Mouse (Mus musculus) neural tube, embryonic 12.5 days (tissue): Measurements from ENCODE around the gene Patl2. TPM values are rescaled to one million over a fixed set of nuclear protein-coding genes. Genes with fewer than 3 reads are reported as not detected.

ENCODE experiments used
- ATAC-seq: fragments of 200-750 bp; cut with Nextera tagmentation; 2 replicates; pipeline ENCODE4 v1.8.0; 2017; ENCODE audit warnings: low read depth, mild to moderate bottlenecking, moderate TSS enrichment, moderate library complexity; ENCODE audit not compliant: low FRiP score
- H3K27ac ChIP-seq: fragments of 300-500 bp; sonication (generic); 2 replicates; pipeline ENCODE4 v1.5.1; 2016
- H3K27me3 ChIP-seq: fragments of 300-500 bp; sonication (generic); replicated peaks from 2 replicates; pipeline ENCODE4 v1.6.1; 2016; ENCODE audit warnings: mild to moderate bottlenecking
- H3K36me3 ChIP-seq: fragments of 300-500 bp; sonication (generic); 2 replicates; pipeline ENCODE4 v1.6.1; 2016; ENCODE audit warnings: mild to moderate bottlenecking
- H3K4me1 ChIP-seq: fragments of 300-500 bp; sonication (generic); 2 replicates; pipeline ENCODE4 v1.6.1; 2016
- H3K4me2 ChIP-seq: fragments of 300-500 bp; sonication (generic); replicated peaks from 2 replicates; pipeline ENCODE4 v1.6.1; 2016; ENCODE audit warnings: mild to moderate bottlenecking
- H3K4me3 ChIP-seq: fragments of 300-500 bp; sonication (generic); 2 replicates; pipeline ENCODE4 v1.5.1; 2016
- H3K9ac ChIP-seq: fragments of 300-500 bp; sonication (generic); 2 replicates; pipeline ENCODE4 v1.6.1; 2016; ENCODE audit warnings: mild to moderate bottlenecking
- H3K9me3 ChIP-seq: fragments of 300-500 bp; sonication (generic); 2 replicates; pipeline ENCODE4 v1.6.1; 2016; ENCODE audit warnings: mild to moderate bottlenecking
- WGBS: fragments of 180-500 bp; shearing (Covaris S2); methylation state at CpG from one replicate; pipeline ENCODE4 v1.1.7; 2016; 5-methylcytosine and 5-hydroxymethylcytosine counted together
- polyA plus RNA-seq: library from polyadenylated mRNA; unstranded; fragments of >200 nt; fragmentation: Nextera tagmentation; extraction: Ambion mirVana; gene quantifications from 2 replicates; pipeline ENCODE4 v1.2.1, GENCODE M21; 2016

Patl2 gene
- polyA plus RNA-seq, 1 experiment from 2014 or later, result not detected

GRCm38 (mm10) chr2:122163430-122164195, 22.4 kb downstream of the Patl2 start:
- H3K4me2 ChIP-seq, result no peak overlapping the region
- H3K27me3 ChIP-seq, result no peaks in the 10 kb centered on the region
- H3K4me1 ChIP-seq, result no peaks in the 10 kb centered on the region
- no peaks in the 10 kb centered on the region for H3K36me3 ChIP-seq
- no peak for ATAC-seq
- no peak overlapping the region for H3K4me3 ChIP-seq
- no peak overlapping the region for H3K9ac ChIP-seq
- no peak overlapping the region for H3K27ac ChIP-seq
- WGBS, result 81% methylated on average over 13 of the region's 13 CpGs
- H3K9me3 ChIP-seq, result no peaks in the 10 kb centered on the region

- 75% methylated on average over 2 of the region's 2 CpGs for WGBS
- ATAC-seq, result no peak
Observed at GRCm38 (mm10) chr2:122162529-122162928, 23.5 kb downstream of the Patl2 start.

DNA sequence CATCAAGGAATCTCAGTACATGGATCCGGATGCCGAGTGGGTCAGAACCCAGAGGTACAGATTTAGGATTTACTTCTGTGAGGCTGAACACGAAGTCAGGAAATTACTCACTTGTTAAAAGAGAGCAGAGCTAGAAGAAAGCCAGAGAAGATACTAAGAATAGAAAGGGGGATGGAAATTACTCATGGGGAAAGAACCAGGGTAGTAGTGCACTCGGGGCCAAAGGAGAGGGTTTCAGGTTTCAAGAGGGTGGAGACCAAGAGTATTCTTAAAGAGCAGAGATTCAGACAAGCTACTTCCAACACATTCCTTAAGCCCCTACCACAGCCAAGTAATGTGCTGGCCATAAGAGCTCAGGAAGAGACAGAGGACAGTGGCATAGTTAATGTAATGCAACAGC, 24.4 kb downstream of the Patl2 start:
- Histone ChIP-seq H3K4me2 (no peak overlapping the region), H3K4me3 (no peak overlapping the region), H3K27ac (no peak overlapping the region), H3K27me3 (no peaks in the 10 kb centered on the region), H3K4me1 (no peaks in the 10 kb centered on the region), H3K36me3 (no peaks in the 10 kb centered on the region), H3K9ac (no peak overlapping the region), H3K9me3 (no peaks in the 10 kb centered on the region)
- WGBS, result 40% methylated on average over 4 of the region's 4 CpGs
- no peak for ATAC-seq

More at GRCm38 (mm10) chr2:122162529-122162928, 23.5 kb downstream of the Patl2 start:
- no peaks in the 10 kb centered on the region for H3K27me3 ChIP-seq
- H3K9ac ChIP-seq, result no peak overlapping the region
- H3K36me3 ChIP-seq, result no peaks in the 10 kb centered on the region
- H3K4me1 ChIP-seq, result no peaks in the 10 kb centered on the region
- H3K27ac ChIP-seq, result no peak overlapping the region
- H3K4me2 ChIP-seq, result no peak overlapping the region
- H3K9me3 ChIP-seq, result no peaks in the 10 kb centered on the region
- H3K4me3 ChIP-seq, result no peak overlapping the region

DNA sequence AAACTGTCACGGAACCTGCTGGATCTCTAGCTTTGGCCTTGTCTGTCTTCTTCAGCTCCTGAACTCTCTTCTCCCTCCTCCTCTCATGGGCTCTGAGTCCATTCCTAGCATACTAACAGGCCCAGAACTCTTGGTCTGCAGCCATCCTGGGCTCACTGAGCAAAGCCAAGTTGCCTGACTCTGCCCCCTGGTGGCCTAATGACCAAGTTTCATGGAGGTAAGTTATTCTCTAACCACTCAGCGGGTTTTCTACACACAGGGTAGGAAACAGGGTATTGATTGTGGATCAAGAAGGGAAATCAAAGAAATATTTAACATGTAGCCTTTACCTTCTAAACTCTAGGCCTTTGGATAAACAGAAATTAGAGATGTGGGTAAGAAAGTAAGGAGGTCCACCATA, 25.3 kb downstream of the Patl2 start, which contains the start of gene Trim69:
Gene Trim69, plus strand, starts transcription at position 21 of the 400 bp plus-strand sequence.
- peak; percentile 44; the same call in 1 of the 2 replicates for ATAC-seq
- no peak within 1 kb of the TSS for H3K4me2 ChIP-seq
- no peaks in the 10 kb centered on the region for H3K27me3 ChIP-seq
- no peaks in the 10 kb centered on the region for H3K9me3 ChIP-seq
- H3K36me3 ChIP-seq, result no peaks in the 10 kb centered on the region
- 32% methylated on average over 2 of the region's 2 CpGs for WGBS
- no peak within 1 kb of the TSS for H3K4me3 ChIP-seq
- H3K4me1 ChIP-seq, result no peaks in the 10 kb centered on the region
- no peak within 1 kb of the TSS for H3K27ac ChIP-seq
- H3K9ac ChIP-seq, result no peak within 1 kb of the TSS

- no peaks in the 10 kb centered on the region for H3K27me3 ChIP-seq
- no peak overlapping the region for H3K4me2 ChIP-seq
- no peak overlapping the region for H3K27ac ChIP-seq
- 0 out of 2 replicates have a peak, but pooled peaks cover 3% of the 10 kb centered on the region for H3K36me3 ChIP-seq
- H3K4me3 ChIP-seq, result no peak overlapping the region
- no peaks in the 10 kb centered on the region for H3K4me1 ChIP-seq
- 89% methylated on average over 6 of the region's 6 CpGs for WGBS
- no peak overlapping the region for H3K9ac ChIP-seq
- no peaks in the 10 kb centered on the region for H3K9me3 ChIP-seq
- no peak for ATAC-seq
Observed at GRCm38 (mm10) chr2:122159667-122160066, 26.3 kb downstream of the Patl2 start.

- Histone ChIP-seq H3K4me1 (no peaks in the 10 kb centered on the region), H3K27ac (no peak overlapping the region), H3K9ac (no peak overlapping the region), H3K9me3 (no peaks in the 10 kb centered on the region), H3K27me3 (no peaks in the 10 kb centered on the region), H3K4me3 (no peak overlapping the region), H3K4me2 (no peak overlapping the region), H3K36me3 (0 out of 2 replicates have a peak, but pooled peaks cover 3% of the 10 kb centered on the region)
- no peak for ATAC-seq
- 78% methylated on average over 6 of the region's 6 CpGs for WGBS
Observed at GRCm38 (mm10) chr2:122158362-122158802, 27.6 kb downstream of the Patl2 start.

GRCm38 (mm10) chr2:122157561-122157960, 28.4 kb downstream of the Patl2 start:
- Histone ChIP-seq H3K27ac (no peak overlapping the region), H3K4me1 (no peaks in the 10 kb centered on the region), H3K9ac (no peak overlapping the region), H3K4me3 (no peak overlapping the region), H3K36me3 (0 out of 2 replicates have a peak, but pooled peaks cover 3% of the 10 kb centered on the region), H3K4me2 (no peak overlapping the region), H3K9me3 (no peaks in the 10 kb centered on the region), H3K27me3 (no peaks in the 10 kb centered on the region)
- ATAC-seq, result no peak

DNA sequence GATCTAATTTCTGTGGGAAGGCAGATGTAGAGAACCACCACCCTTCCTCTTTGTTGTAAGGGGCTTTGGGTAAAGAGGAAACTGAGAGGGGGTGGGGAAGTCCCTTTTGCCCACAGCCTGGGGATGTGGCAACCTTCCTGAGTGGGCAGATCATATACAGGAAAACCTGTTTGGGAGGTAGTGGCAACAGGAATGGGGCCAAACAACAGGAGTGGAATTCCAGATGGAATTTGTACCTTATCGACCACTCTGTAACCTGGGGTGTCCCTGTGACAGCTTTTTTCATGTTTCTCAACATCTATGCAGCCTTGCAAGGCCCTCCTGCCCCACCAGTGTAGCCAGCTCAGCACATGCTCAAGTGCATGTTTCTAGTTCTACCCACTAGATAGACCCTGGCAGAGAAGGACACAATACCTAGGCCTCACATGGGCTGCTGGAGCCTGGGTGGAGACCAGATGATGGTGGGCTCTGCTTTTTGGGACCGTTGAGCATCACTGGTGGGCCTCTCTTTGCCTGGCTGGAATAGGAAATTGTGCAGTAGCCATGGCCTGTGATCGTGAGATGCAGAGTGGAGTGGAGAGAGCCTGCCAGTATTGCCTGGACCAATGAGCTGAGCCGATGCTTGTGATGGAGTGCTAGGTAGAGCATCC, 29.8 kb downstream of the Patl2 start:
- no peak overlapping the region for H3K4me3 ChIP-seq
- no peaks in the 10 kb centered on the region for H3K4me1 ChIP-seq
- no peak overlapping the region for H3K27ac ChIP-seq
- no peak overlapping the region for H3K4me2 ChIP-seq
- no peak overlapping the region for H3K9ac ChIP-seq
- ATAC-seq, result no peak
- WGBS, result 91% methylated on average over 4 of the region's 4 CpGs
- H3K36me3 ChIP-seq, result 0 out of 2 replicates have a peak, but pooled peaks cover 3% of the 10 kb centered on the region
- no peaks in the 10 kb centered on the region for H3K27me3 ChIP-seq
- no peaks in the 10 kb centered on the region for H3K9me3 ChIP-seq

DNA sequence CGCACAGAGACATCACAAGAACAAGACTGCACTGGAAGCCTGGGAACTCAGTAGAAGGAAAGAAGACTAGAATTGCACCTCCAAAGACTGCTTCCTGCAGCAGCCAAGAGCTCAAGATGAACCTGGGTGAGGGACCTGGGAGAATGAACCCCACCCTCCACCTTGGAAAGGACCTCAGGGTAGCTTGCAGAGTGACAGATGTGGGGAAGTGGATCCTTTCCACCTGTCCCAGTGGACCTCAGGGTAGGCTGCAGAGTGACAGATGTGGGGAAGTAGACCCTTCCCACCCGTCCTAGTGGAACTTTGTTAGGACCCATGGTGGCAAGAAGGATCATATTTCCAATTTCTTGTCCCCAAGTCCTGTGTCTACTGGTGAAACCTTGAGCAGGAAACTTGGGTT, 30.7 kb downstream of the Patl2 start:
- Histone ChIP-seq H3K4me3 (no peak overlapping the region), H3K36me3 (0 out of 2 replicates have a peak, but pooled peaks cover 3% of the 10 kb centered on the region), H3K4me1 (no peaks in the 10 kb centered on the region), H3K9ac (no peak overlapping the region), H3K27ac (no peak overlapping the region), H3K9me3 (no peaks in the 10 kb centered on the region), H3K4me2 (no peak overlapping the region), H3K27me3 (no peaks in the 10 kb centered on the region)
- ATAC-seq, result no peak
- 81% methylated on average over 2 of the region's 2 CpGs for WGBS

DNA sequence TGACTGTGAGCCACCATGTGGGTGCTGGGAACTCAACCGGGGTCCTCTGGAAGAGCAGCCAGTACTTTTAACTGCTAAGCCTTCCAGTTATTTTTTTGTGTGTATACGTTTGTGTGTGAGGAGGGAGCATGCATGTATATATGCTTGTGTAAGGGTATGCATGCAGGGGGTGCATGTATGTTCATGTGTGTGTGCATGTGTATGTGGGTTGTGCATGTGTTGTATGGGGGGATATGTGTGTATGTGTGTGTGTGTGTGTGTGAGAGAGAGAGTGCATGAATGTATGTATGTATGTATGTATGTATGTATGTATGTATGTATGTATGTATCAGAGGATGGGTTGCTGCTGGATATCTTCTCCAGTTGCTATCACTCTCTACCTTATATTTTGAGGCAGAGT, 31.5 kb downstream of the Patl2 start:
- 0 out of 2 replicates have a peak, but pooled peaks cover 3% of the 10 kb centered on the region for H3K36me3 ChIP-seq
- no peak for ATAC-seq
- H3K4me1 ChIP-seq, result no peaks in the 10 kb centered on the region
- H3K4me3 ChIP-seq, result no peak overlapping the region
- 93% methylated on average over 2 of the region's 2 CpGs for WGBS
- no peak overlapping the region for H3K27ac ChIP-seq
- no peak overlapping the region for H3K4me2 ChIP-seq
- H3K27me3 ChIP-seq, result no peaks in the 10 kb centered on the region
- H3K9me3 ChIP-seq, result no peaks in the 10 kb centered on the region
- no peak overlapping the region for H3K9ac ChIP-seq

DNA sequence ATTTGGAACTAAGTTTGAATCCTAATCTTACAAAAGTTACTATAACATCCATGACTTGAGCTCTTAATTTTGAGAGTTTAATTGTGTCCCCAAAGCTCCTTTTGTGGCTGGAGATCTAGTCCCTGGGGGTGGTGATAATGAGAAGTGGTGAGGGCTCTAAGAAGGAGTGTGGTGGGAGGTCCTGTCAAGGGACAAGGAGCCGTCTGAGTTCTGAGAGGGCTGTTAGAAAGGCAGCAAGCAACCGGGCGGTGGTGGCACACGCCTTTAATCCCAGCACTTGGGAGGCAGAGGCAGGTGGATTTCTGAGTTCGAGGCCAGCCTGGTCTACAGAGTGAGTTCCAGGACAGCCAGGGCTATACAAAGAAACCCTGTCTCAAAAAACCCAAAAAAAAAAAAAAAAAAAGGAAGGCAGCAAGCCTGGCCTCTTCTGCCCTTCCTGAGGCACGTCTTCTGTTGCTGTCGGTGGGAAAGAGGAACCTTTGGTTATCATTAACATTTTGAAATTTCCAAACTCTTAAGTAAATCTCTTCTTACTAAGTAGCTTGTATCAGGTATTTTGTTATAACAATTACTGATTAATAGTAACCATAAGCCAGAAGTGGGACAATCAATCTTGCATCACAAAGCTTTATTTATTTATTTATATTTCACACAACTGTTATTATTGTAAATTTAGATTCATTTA, 32.2 kb downstream of the Patl2 start:
- H3K9me3 ChIP-seq, result no peaks in the 10 kb centered on the region
- 85% methylated on average over 7 of the region's 7 CpGs for WGBS
- ATAC-seq, result no peak

GRCm38 (mm10) chr2:122152850-122153249, 33.1 kb downstream of the Patl2 start:
- Histone ChIP-seq H3K9me3 (no peaks in the 10 kb centered on the region), H3K9ac (no peak overlapping the region), H3K4me2 (no peak overlapping the region), H3K27me3 (no peaks in the 10 kb centered on the region), H3K4me3 (no peak overlapping the region), H3K27ac (no peak overlapping the region), H3K36me3 (0 out of 2 replicates have a peak, but pooled peaks cover 3% of the 10 kb centered on the region), H3K4me1 (peaks cover 5% of the 10 kb centered on the region; the same call in 1 of the 2 replicates)
- 84% methylated on average over 3 of the region's 3 CpGs for WGBS
- no peak for ATAC-seq

More for the DNA sequence above, 32.2 kb downstream of the Patl2 start:
- Histone ChIP-seq H3K4me1 (no peaks in the 10 kb centered on the region), H3K9ac (no peak overlapping the region), H3K36me3 (0 out of 2 replicates have a peak, but pooled peaks cover 3% of the 10 kb centered on the region), H3K4me3 (no peak overlapping the region), H3K4me2 (no peak overlapping the region), H3K27ac (no peak overlapping the region), H3K27me3 (no peaks in the 10 kb centered on the region)
